Mouse (Mus musculus) liver, adult 2 months (tissue): ENCODE data around the gene Anks1b. TPM values are rescaled to one million over a fixed set of nuclear protein-coding genes. Genes with fewer than 3 reads are reported as not detected.

Experiments used
- DNase-seq: peaks from one replicate; pipeline ENCODE4 v3.0.0-alpha.2; 2011; ENCODE audit warnings: low read depth, low spot score; ENCODE audit errors: extremely low read depth
- H3K27ac ChIP-seq: fragments of 200-500 bp; replicated peaks from 2 replicates; pipeline ENCODE4 v1.5.1; 2012; ENCODE audit warnings: low read depth, mild to moderate bottlenecking, control low read depth, inconsistent platforms, low read length; ENCODE audit not compliant: insufficient read depth
- H3K27me3 ChIP-seq: fragments of 200-500 bp; 2 replicates; pipeline ENCODE4 v1.6.1; 2012; ENCODE audit warnings: mild to moderate bottlenecking, moderate library complexity, low read length, inconsistent platforms; ENCODE audit not compliant: control insufficient read depth, insufficient read depth
- H3K36me3 ChIP-seq: fragments of 200-500 bp; 2 replicates; pipeline ENCODE4 v1.6.1; 2012; ENCODE audit warnings: low read length, inconsistent platforms; ENCODE audit not compliant: control insufficient read depth, insufficient read depth
- H3K4me1 ChIP-seq: fragments of 200-500 bp; 2 replicates; pipeline ENCODE4 v1.6.1; 2011; ENCODE audit warnings: low read length; ENCODE audit not compliant: control insufficient read depth, insufficient read depth
- H3K4me3 ChIP-seq: fragments of 200-500 bp; 2 replicates; pipeline ENCODE4 v1.5.1; 2011; ENCODE audit warnings: low read depth, mild to moderate bottlenecking, control low read depth, low read length, moderate library complexity; ENCODE audit not compliant: insufficient read depth
- H3K79me2 ChIP-seq: fragments of 200-500 bp; 2 replicates; pipeline ENCODE4 v1.6.1; 2012; ENCODE audit warnings: inconsistent platforms, mild to moderate bottlenecking, low read length, moderate library complexity; ENCODE audit not compliant: control insufficient read depth, insufficient read depth
- H3K9ac ChIP-seq: fragments of 200-500 bp; 2 replicates; pipeline ENCODE4 v1.6.1; 2012; ENCODE audit warnings: low read depth, mild to moderate bottlenecking, control low read depth, inconsistent platforms, low read length
- CTCF ChIP-seq: fragments of 200-500 bp; IDR thresholded peaks from 2 replicates; pipeline ENCODE4 v1.5.1; 2011; ENCODE audit warnings: low read depth, low read length, control low read depth
- POLR2A ChIP-seq: fragments of 200-500 bp; IDR thresholded peaks from 2 replicates; pipeline ENCODE4 v1.6.1; 2011; ENCODE audit warnings: low read length, control low read depth; ENCODE audit not compliant: insufficient read depth; ENCODE audit errors: extremely low read depth
- WGBS: fragments of 180-500 bp; shearing (Covaris S2); methylation state at CpG from one replicate; pipeline ENCODE4 v1.1.7; 2018; 5-methylcytosine and 5-hydroxymethylcytosine counted together
- polyA plus RNA-seq: library from polyadenylated mRNA; depleted of rRNA; stranded (reverse); fragments of >200 nt; gene quantifications from 2 replicates; pipeline ENCODE4 v1.2.3, GENCODE M21; 2012
- total RNA-seq: library from RNA; depleted of rRNA; stranded (reverse); fragments of >200 nt; gene quantifications from 2 replicates; pipeline ENCODE4 v1.2.3, GENCODE M21; 2014

Anks1b gene
- total and polyA plus RNA-seq, 2 experiments = under 0.01 TPM; not detected in 1

- Histone ChIP-seq H3K27me3 (no peaks in the 10 kb centered on the region), H3K79me2 (no peaks in the 10 kb centered on the region), H3K4me1 (no peaks in the 10 kb centered on the region), H3K36me3 (no peaks in the 10 kb centered on the region), H3K9ac (no peak overlapping the region), H3K27ac (no peak overlapping the region), H3K4me3 (no peak overlapping the region)
- 81% methylated on average over 2 of the region's 2 CpGs for WGBS
- DNase-seq = no peak
- TF ChIP-seq CTCF (no peak), POLR2A (no peak)
Observed at GRCm38 (mm10) chr10:90408484-90408883, 535.2 kb downstream of the Anks1b start.

DNA sequence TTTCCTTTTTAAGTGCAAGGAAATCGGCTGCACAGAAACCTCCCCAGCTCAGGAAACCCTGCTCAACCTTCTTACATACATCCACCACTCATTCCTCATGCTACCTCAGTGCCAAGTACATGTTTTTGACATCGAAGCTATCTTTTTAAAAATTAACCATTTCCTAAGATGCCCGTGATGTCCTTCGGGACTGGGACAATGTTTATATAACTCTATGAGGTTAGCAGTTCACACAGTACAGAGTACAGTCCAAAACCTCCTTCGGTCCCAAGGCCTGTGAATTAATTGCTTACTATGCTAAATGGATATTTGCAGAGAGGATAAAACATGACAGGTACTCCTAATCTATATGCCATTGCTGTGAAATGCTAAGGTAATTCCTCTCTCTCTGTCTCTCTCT is 558.2 kb downstream of the Anks1b start:
- Histone ChIP-seq H3K27ac (no peak overlapping the region), H3K36me3 (no peaks in the 10 kb centered on the region), H3K4me3 (no peak overlapping the region), H3K9ac (no peak overlapping the region), H3K4me1 (no peaks in the 10 kb centered on the region), H3K27me3 (no peaks in the 10 kb centered on the region), H3K79me2 (no peaks in the 10 kb centered on the region)
- TF ChIP-seq CTCF (no peak), POLR2A (no peak)
- DNase-seq = no peak
- WGBS = 51% methylated on average over 5 of the region's 5 CpGs

DNA sequence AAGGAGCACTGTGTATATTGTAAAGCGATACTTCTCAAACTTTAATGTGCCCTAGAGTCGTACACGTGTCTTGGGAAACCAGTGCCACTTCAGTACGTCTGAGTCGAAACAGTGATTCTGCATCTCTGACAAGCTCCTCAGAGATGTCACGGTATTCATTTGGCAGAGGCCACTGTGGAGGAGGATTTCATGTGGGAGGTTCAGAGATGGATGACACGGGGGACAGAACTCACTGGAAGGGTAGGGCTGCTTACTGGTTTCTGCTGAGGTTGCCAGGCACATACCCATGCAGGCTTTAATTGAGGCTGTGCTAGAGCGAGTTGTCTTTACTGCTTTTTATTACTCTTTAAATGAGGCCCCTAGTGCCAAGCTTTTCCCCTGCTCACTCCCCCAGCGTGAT is 558.7 kb downstream of the Anks1b start:
- Histone ChIP-seq H3K4me3 (no peak overlapping the region), H3K27me3 (no peaks in the 10 kb centered on the region), H3K27ac (no peak overlapping the region), H3K4me1 (no peaks in the 10 kb centered on the region), H3K36me3 (no peaks in the 10 kb centered on the region), H3K79me2 (no peaks in the 10 kb centered on the region), H3K9ac (no peak overlapping the region)
- WGBS = 74% methylated on average over 9 of the region's 9 CpGs
- TF ChIP-seq CTCF (no peak), POLR2A (no peak)
- DNase-seq = no peak

DNA sequence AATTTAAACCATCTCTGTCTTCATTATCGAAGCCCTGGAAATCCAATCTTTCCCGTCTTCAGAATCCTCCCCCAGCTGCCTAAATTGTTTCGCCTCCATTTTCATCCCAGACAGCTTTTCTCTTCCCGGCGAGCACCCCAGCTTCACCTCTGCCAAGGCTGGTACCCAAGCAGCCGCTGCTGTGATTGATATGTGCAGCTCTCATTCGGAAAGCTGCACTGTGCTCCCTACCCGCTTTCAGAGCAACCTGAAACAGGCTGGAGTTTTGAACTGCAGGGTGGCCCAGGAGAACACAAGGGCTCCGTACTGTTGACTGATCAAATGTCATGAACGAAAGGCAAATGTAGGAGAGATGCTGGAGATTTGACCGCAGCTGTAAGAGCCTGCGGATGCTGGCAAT is 559.2 kb downstream of the Anks1b start:
- Histone ChIP-seq H3K79me2 (no peaks in the 10 kb centered on the region), H3K4me3 (no peak overlapping the region), H3K27me3 (no peaks in the 10 kb centered on the region), H3K9ac (no peak overlapping the region), H3K4me1 (no peaks in the 10 kb centered on the region), H3K27ac (no peak overlapping the region), H3K36me3 (no peaks in the 10 kb centered on the region)
- WGBS = 80% methylated on average over 12 of the region's 12 CpGs
- TF ChIP-seq POLR2A (no peak), CTCF (no peak)
- DNase-seq = no peak

- TF ChIP-seq CTCF (no peak), POLR2A (no peak)
- 78% methylated on average over 4 of the region's 4 CpGs for WGBS
- Histone ChIP-seq H3K27me3 (no peaks in the 10 kb centered on the region), H3K4me1 (no peaks in the 10 kb centered on the region), H3K9ac (no peak overlapping the region), H3K79me2 (no peaks in the 10 kb centered on the region), H3K36me3 (no peaks in the 10 kb centered on the region), H3K4me3 (no peak overlapping the region), H3K27ac (no peak overlapping the region)
- no peak for DNase-seq
Observed at GRCm38 (mm10) chr10:90441036-90441435, 567.7 kb downstream of the Anks1b start.

- H3K36me3 ChIP-seq = no peaks in the 10 kb centered on the region
- no peaks in the 10 kb centered on the region for H3K79me2 ChIP-seq
- H3K27me3 ChIP-seq = no peaks in the 10 kb centered on the region
- 50% methylated on average over 1 of the region's 1 CpGs for WGBS
- DNase-seq = no peak
- no peak overlapping the region for H3K9ac ChIP-seq
- TF ChIP-seq CTCF (no peak), POLR2A (no peak)
- H3K4me3 ChIP-seq = no peak overlapping the region
- H3K27ac ChIP-seq = no peak overlapping the region
- no peaks in the 10 kb centered on the region for H3K4me1 ChIP-seq
Observed at GRCm38 (mm10) chr10:90441656-90442055, 568.3 kb downstream of the Anks1b start.

GRCm38 (mm10) chr10:90464906-90465305 is 591.6 kb downstream of the Anks1b start:
- DNase-seq = no peak
- no peaks in the 10 kb centered on the region for H3K36me3 ChIP-seq
- TF ChIP-seq POLR2A (no peak), CTCF (no peak)
- no peak overlapping the region for H3K9ac ChIP-seq
- no peaks in the 10 kb centered on the region for H3K4me1 ChIP-seq
- 74% methylated on average over 2 of the region's 2 CpGs for WGBS
- H3K27ac ChIP-seq = no peak overlapping the region
- no peak overlapping the region for H3K4me3 ChIP-seq
- no peaks in the 10 kb centered on the region for H3K27me3 ChIP-seq
- no peaks in the 10 kb centered on the region for H3K79me2 ChIP-seq
